Mouse (Mus musculus) ES-Bruce4 (cell line): ENCODE measurements around the gene Gje1.

Source experiments
- CTCF ChIP-seq: IDR thresholded peaks from one replicate; pipeline ENCODE4 v1.8.1; 2011; ENCODE audit warnings: low read depth, low read length
- EP300 ChIP-seq: IDR thresholded peaks from 2 replicates; pipeline ENCODE4 v1.6.1; 2011; ENCODE audit warnings: low read depth, low read length; ENCODE audit not compliant: insufficient read depth
- POLR2A ChIP-seq: IDR thresholded peaks from one replicate; pipeline ENCODE4 v1.8.1; 2011; ENCODE audit warnings: low read length; ENCODE audit not compliant: insufficient read depth

DNA sequence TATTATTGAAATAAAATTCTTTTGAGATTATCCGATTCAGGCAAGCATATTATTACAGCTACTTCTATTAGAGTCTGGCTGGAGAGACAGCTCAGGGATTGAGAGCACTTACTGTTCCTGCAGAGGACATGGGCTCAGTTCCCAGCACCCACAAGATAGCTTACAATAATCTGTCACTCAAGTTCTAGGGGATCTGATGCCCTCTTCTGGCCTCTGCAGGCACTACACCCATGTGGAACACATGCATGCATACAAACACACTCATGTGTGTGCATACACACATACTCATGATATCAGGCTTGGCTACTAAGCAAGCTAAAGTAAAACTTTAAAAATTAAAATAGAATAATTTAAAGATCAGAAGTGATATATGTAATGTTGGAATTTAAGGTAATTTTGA, 32.4 kb downstream of the Gje1 start:
- TF ChIP-seq CTCF (no peak), EP300 (no peak), POLR2A (no peak)
